Mouse (Mus musculus) midbrain, embryonic 10.5 days (tissue): ENCODE data around the gene Cat. TPM values are rescaled to one million over a fixed set of nuclear protein-coding genes. Genes with fewer than 3 reads are reported as not detected.
A peak's percentile ranks its signal among the peaks of the same experiment; 100 is the strongest.

Experiments used
- DNase-seq: peaks from one replicate; pipeline ENCODE4 v3.0.0-alpha.2; 2017; ENCODE audit warnings: low spot score
- H3K27ac ChIP-seq: fragments of 300-500 bp; sonication (generic); replicated peaks from 2 replicates; pipeline ENCODE4 v1.5.1; 2016; ENCODE audit warnings: mild to moderate bottlenecking
- H3K27me3 ChIP-seq: fragments of 300-500 bp; sonication (generic); 2 replicates; pipeline ENCODE4 v1.6.1; 2016; ENCODE audit warnings: low read depth, mild to moderate bottlenecking; ENCODE audit not compliant: poor library complexity, severe bottlenecking
- H3K36me3 ChIP-seq: fragments of 300-500 bp; sonication (generic); 2 replicates; pipeline ENCODE4 v1.6.1; 2016; ENCODE audit warnings: mild to moderate bottlenecking, moderate library complexity
- H3K4me1 ChIP-seq: fragments of 300-500 bp; sonication (generic); 2 replicates; pipeline ENCODE4 v1.6.1; 2016
- H3K4me3 ChIP-seq: fragments of 300-500 bp; sonication (generic); 2 replicates; pipeline ENCODE4 v1.5.1; 2016; ENCODE audit warnings: mild to moderate bottlenecking, moderate library complexity
- H3K9me3 ChIP-seq: fragments of 300-500 bp; sonication (generic); replicated peaks from 2 replicates; pipeline ENCODE4 v1.6.1; 2016; ENCODE audit warnings: mild to moderate bottlenecking
- WGBS: fragments of 180-500 bp; shearing (Covaris S2); methylation state at CpG from one replicate; pipeline ENCODE4 v1.1.7; 2016; 5-methylcytosine and 5-hydroxymethylcytosine counted together
- polyA plus RNA-seq: library from polyadenylated mRNA; unstranded; fragments of >200 nt; fragmentation: Nextera tagmentation; extraction: Ambion mirVana; gene quantifications from 2 replicates; pipeline ENCODE4 v1.2.1, GENCODE M21; 2016

Gene Cat
- polyA plus RNA-seq, 1 experiment from 2014 or later, result 102 TPM

GRCm38 (mm10) chr2:103466984-103467588 lies 17.9 kb downstream of the Cat start:
- Histone ChIP-seq H3K9me3 (no peaks in the 10 kb centered on the region), H3K36me3 (peaks cover 86% of the 10 kb centered on the region), H3K4me1 (no peaks in the 10 kb centered on the region), H3K27ac (no peak overlapping the region), H3K4me3 (no peak overlapping the region), H3K27me3 (no peaks in the 10 kb centered on the region)
- WGBS, result 92% methylated on average over 10 of the region's 10 CpGs
- DNase-seq, result no peak

GRCm38 (mm10) chr2:103466272-103466671 lies 18.7 kb downstream of the Cat start:
- H3K36me3 ChIP-seq, result peaks cover 90% of the 10 kb centered on the region
- WGBS, result 90% methylated on average over 3 of the region's 3 CpGs
- no peaks in the 10 kb centered on the region for H3K9me3 ChIP-seq
- no peaks in the 10 kb centered on the region for H3K27me3 ChIP-seq
- H3K4me3 ChIP-seq, result no peak overlapping the region
- H3K27ac ChIP-seq, result no peak overlapping the region
- no peak for DNase-seq
- H3K4me1 ChIP-seq, result no peaks in the 10 kb centered on the region

- H3K4me1 ChIP-seq, result no peaks in the 10 kb centered on the region
- H3K27ac ChIP-seq, result no peak overlapping the region
- H3K9me3 ChIP-seq, result no peaks in the 10 kb centered on the region
- no peak for DNase-seq
- H3K4me3 ChIP-seq, result no peak overlapping the region
- peaks cover 88% of the 10 kb centered on the region for H3K36me3 ChIP-seq
- H3K27me3 ChIP-seq, result no peaks in the 10 kb centered on the region
- 96% methylated on average over 11 of the region's 11 CpGs for WGBS
These were observed 19.5 kb downstream of the Cat start for GRCm38 (mm10) chr2:103465429-103465828.

- 96% methylated on average over 8 of the region's 8 CpGs for WGBS
- no peak overlapping the region for H3K27ac ChIP-seq
- H3K9me3 ChIP-seq, result no peaks in the 10 kb centered on the region
- H3K27me3 ChIP-seq, result no peaks in the 10 kb centered on the region
- peaks cover 88% of the 10 kb centered on the region for H3K36me3 ChIP-seq
- H3K4me3 ChIP-seq, result no peak overlapping the region
- DNase-seq, result no peak
- H3K4me1 ChIP-seq, result no peaks in the 10 kb centered on the region
These were observed 20.4 kb downstream of the Cat start for GRCm38 (mm10) chr2:103464524-103464923.

- no peaks in the 10 kb centered on the region for H3K4me1 ChIP-seq
- DNase-seq, result no peak
- no peaks in the 10 kb centered on the region for H3K9me3 ChIP-seq
- 90% methylated on average over 5 of the region's 5 CpGs for WGBS
- no peaks in the 10 kb centered on the region for H3K27me3 ChIP-seq
- H3K4me3 ChIP-seq, result no peak overlapping the region
- peaks cover 94% of the 10 kb centered on the region for H3K36me3 ChIP-seq
- H3K27ac ChIP-seq, result no peak overlapping the region
These were observed 22.2 kb downstream of the Cat start for GRCm38 (mm10) chr2:103462746-103463145.

- H3K4me3 ChIP-seq, result no peak overlapping the region
- no peak for DNase-seq
- H3K27me3 ChIP-seq, result no peaks in the 10 kb centered on the region
- no peaks in the 10 kb centered on the region for H3K4me1 ChIP-seq
- H3K27ac ChIP-seq, result no peak overlapping the region
- 73% methylated on average over 9 of the region's 9 CpGs for WGBS
- H3K9me3 ChIP-seq, result no peaks in the 10 kb centered on the region
- peaks cover 90% of the 10 kb centered on the region for H3K36me3 ChIP-seq
These were observed 23.2 kb downstream of the Cat start for GRCm38 (mm10) chr2:103461743-103462142.

GRCm38 (mm10) chr2:103461210-103461609 lies 23.8 kb downstream of the Cat start:
- Histone ChIP-seq H3K27me3 (no peaks in the 10 kb centered on the region), H3K27ac (no peak overlapping the region), H3K9me3 (no peaks in the 10 kb centered on the region), H3K4me3 (no peak overlapping the region), H3K4me1 (no peaks in the 10 kb centered on the region), H3K36me3 (peaks cover 89% of the 10 kb centered on the region)
- DNase-seq, result no peak
- WGBS, result 85% methylated on average over 8 of the region's 8 CpGs

GRCm38 (mm10) chr2:103459069-103459468 lies 25.9 kb downstream of the Cat start:
- WGBS, result 92% methylated on average over 10 of the region's 10 CpGs
- H3K9me3 ChIP-seq, result no peaks in the 10 kb centered on the region

GRCm38 (mm10) chr2:103457628-103458027 lies 27.3 kb downstream of the Cat start:
- no peaks in the 10 kb centered on the region for H3K4me1 ChIP-seq
- H3K36me3 ChIP-seq, result peaks cover 92% of the 10 kb centered on the region
- H3K9me3 ChIP-seq, result no peaks in the 10 kb centered on the region
- no peak overlapping the region for H3K27ac ChIP-seq
- 94% methylated on average over 7 of the region's 7 CpGs for WGBS
- H3K27me3 ChIP-seq, result no peaks in the 10 kb centered on the region
- H3K4me3 ChIP-seq, result no peak overlapping the region
- no peak for DNase-seq

More at GRCm38 (mm10) chr2:103459069-103459468, 25.9 kb downstream of the Cat start:
- Histone ChIP-seq H3K27ac (no peak overlapping the region), H3K36me3 (peaks cover 91% of the 10 kb centered on the region), H3K4me3 (no peak overlapping the region), H3K27me3 (no peaks in the 10 kb centered on the region), H3K4me1 (no peaks in the 10 kb centered on the region)
- DNase-seq, result no peak

GRCm38 (mm10) chr2:103457048-103457447 lies 27.9 kb downstream of the Cat start:
- no peak for DNase-seq
- Histone ChIP-seq H3K27ac (no peak overlapping the region), H3K4me3 (no peak overlapping the region), H3K27me3 (no peaks in the 10 kb centered on the region), H3K9me3 (no peaks in the 10 kb centered on the region), H3K4me1 (no peaks in the 10 kb centered on the region), H3K36me3 (peaks cover 89% of the 10 kb centered on the region)
- 90% methylated on average over 5 of the region's 5 CpGs for WGBS

- 29% methylated on average over 10 of the region's 10 CpGs for WGBS
- Histone ChIP-seq H3K4me3 (no peak overlapping the region), H3K4me1 (no peaks in the 10 kb centered on the region), H3K9me3 (no peaks in the 10 kb centered on the region), H3K36me3 (peaks cover 85% of the 10 kb centered on the region), H3K27me3 (no peaks in the 10 kb centered on the region), H3K27ac (no peak overlapping the region)
- peak; percentile 74 for DNase-seq
These were observed 28.3 kb downstream of the Cat start for GRCm38 (mm10) chr2:103456646-103457045.

GRCm38 (mm10) chr2:103455748-103456147 lies 29.2 kb downstream of the Cat start:
- peaks cover 78% of the 10 kb centered on the region for H3K36me3 ChIP-seq
- H3K9me3 ChIP-seq, result no peaks in the 10 kb centered on the region
- no peak overlapping the region for H3K4me3 ChIP-seq
- H3K27me3 ChIP-seq, result no peaks in the 10 kb centered on the region
- no peak for DNase-seq
- no peak overlapping the region for H3K27ac ChIP-seq
- WGBS, result 95% methylated on average over 7 of the region's 7 CpGs
- H3K4me1 ChIP-seq, result no peaks in the 10 kb centered on the region

- peaks cover 46% of the 10 kb centered on the region for H3K36me3 ChIP-seq
- H3K9me3 ChIP-seq, result no peaks in the 10 kb centered on the region
- H3K27ac ChIP-seq, result no peak overlapping the region
- H3K27me3 ChIP-seq, result no peaks in the 10 kb centered on the region
- no peak for DNase-seq
- H3K4me3 ChIP-seq, result no peak overlapping the region
- peaks cover 7% of the 10 kb centered on the region for H3K4me1 ChIP-seq
- 89% methylated on average over 5 of the region's 5 CpGs for WGBS
These were observed 32.4 kb downstream of the Cat start for GRCm38 (mm10) chr2:103452550-103452949.

- no peak overlapping the region for H3K4me3 ChIP-seq
- peaks cover 29% of the 10 kb centered on the region for H3K36me3 ChIP-seq
- DNase-seq, result no peak
- H3K9me3 ChIP-seq, result no peaks in the 10 kb centered on the region
- H3K27ac ChIP-seq, result no peak overlapping the region
- H3K4me1 ChIP-seq, result peaks cover 7% of the 10 kb centered on the region
- 0 out of 2 replicates have a peak, but pooled peaks cover 6% of the 10 kb centered on the region for H3K27me3 ChIP-seq
- WGBS, result 93% methylated on average over 8 of the region's 8 CpGs
These were observed 34.7 kb downstream of the Cat start for GRCm38 (mm10) chr2:103450267-103450666.
